Mouse (Mus musculus) midbrain, postnatal 0 days (tissue): ENCODE measurements around the gene Nfic. TPM values are rescaled to one million over a fixed set of nuclear protein-coding genes. Genes with fewer than 3 reads are reported as not detected.

Source experiments
- ATAC-seq: fragments of 200-750 bp; cut with Nextera tagmentation; 2 replicates; pipeline ENCODE4 v1.8.0; 2017; ENCODE audit warnings: moderate number of reproducible peaks, mild to moderate bottlenecking, moderate TSS enrichment, moderate library complexity; ENCODE audit not compliant: low FRiP score
- DNase-seq: peaks from one replicate; pipeline ENCODE4 v3.0.0-alpha.2; 2015; ENCODE audit warnings: low spot score
- H3K27ac ChIP-seq: fragments of 300-500 bp; sonication (generic); 2 replicates; pipeline ENCODE4 v1.5.1; 2014; ENCODE audit warnings: low read depth, mild to moderate bottlenecking, low read length, mixed read lengths
- H3K27me3 ChIP-seq: fragments of 300-500 bp; sonication (generic); 2 replicates; pipeline ENCODE4 v1.6.1; 2014; ENCODE audit warnings: low read length, control low read depth, mixed read lengths; ENCODE audit not compliant: insufficient read depth
- H3K36me3 ChIP-seq: fragments of 300-500 bp; sonication (generic); 2 replicates; pipeline ENCODE4 v1.6.1; 2014; ENCODE audit warnings: low read length, control low read depth, mixed read lengths; ENCODE audit not compliant: insufficient read depth
- H3K4me1 ChIP-seq: fragments of 300-500 bp; sonication (generic); 2 replicates; pipeline ENCODE4 v1.6.1; 2014; ENCODE audit warnings: mild to moderate bottlenecking, control low read depth, antibody characterized with exemption, low read length, mixed read lengths; ENCODE audit not compliant: insufficient read depth
- H3K4me2 ChIP-seq: fragments of 300-500 bp; sonication (generic); 2 replicates; pipeline ENCODE4 v1.6.1; 2014; ENCODE audit warnings: low read depth, mild to moderate bottlenecking, low read length, mixed read lengths; ENCODE audit not compliant: poor library complexity, severe bottlenecking
- H3K4me3 ChIP-seq: fragments of 300-500 bp; sonication (generic); 2 replicates; pipeline ENCODE4 v1.5.1; 2014; ENCODE audit warnings: low read depth, mild to moderate bottlenecking, low read length, moderate library complexity
- H3K9ac ChIP-seq: fragments of 300-500 bp; sonication (generic); replicated peaks from 2 replicates; pipeline ENCODE4 v1.6.1; 2014; ENCODE audit warnings: mild to moderate bottlenecking, low read length, moderate library complexity, mixed read lengths; ENCODE audit not compliant: poor library complexity, severe bottlenecking
- H3K9me3 ChIP-seq: fragments of 300-500 bp; sonication (generic); 2 replicates; pipeline ENCODE4 v1.6.1; 2016; ENCODE audit warnings: low read length, control low read depth
- CTCF ChIP-seq: IDR thresholded peaks from 2 replicates; pipeline ENCODE4 v1.5.1; 2016; ENCODE audit warnings: antibody characterized with exemption, mild to moderate bottlenecking
- WGBS: fragments of 180-500 bp; shearing (Covaris S2); extraction: QIAGEN DNeasy Blood & Tissue Kit; methylation state at CpG from one replicate; pipeline ENCODE4 v1.1.7; 2014; 5-methylcytosine and 5-hydroxymethylcytosine counted together
- polyA plus RNA-seq: library from polyadenylated mRNA; unstranded; fragments of >200 nt; fragmentation: Nextera tagmentation; extraction: Ambion mirVana; gene quantifications from 2 replicates; pipeline ENCODE4 v1.2.1, GENCODE M21; 2015
- total RNA-seq: library from RNA; depleted of rRNA; stranded (reverse); fragments of >200 nt; gene quantifications from 2 replicates; pipeline ENCODE4 v1.2.3, GENCODE M21; 2014

Gene Nfic
- total and polyA plus RNA-seq, 2 experiments from 2014 or later = 17.4 to 19.1 TPM

GRCm38 (mm10) chr10:81495151-81495550 is 39.7 kb upstream of the Nfic start:
- H3K9me3 ChIP-seq = no peaks in the 10 kb centered on the region
- H3K36me3 ChIP-seq = peaks cover 28% of the 10 kb centered on the region
- no peaks in the 10 kb centered on the region for H3K27me3 ChIP-seq
- H3K27ac ChIP-seq = no peak overlapping the region; the same call in 1 of the 2 replicates
- H3K4me3 ChIP-seq = peak overlapping the region; percentile 69
- WGBS = 74% methylated on average over 6 of the region's 6 CpGs
- TF ChIP-seq CTCF = no peak
- peak overlapping the region; percentile 83 for H3K9ac ChIP-seq
- ATAC-seq (no peak), DNase-seq (no peak)
- peaks cover 6% of the 10 kb centered on the region; the same call in 1 of the 2 replicates for H3K4me1 ChIP-seq
- H3K4me2 ChIP-seq = peak overlapping the region; percentile 91

GRCm38 (mm10) chr10:81494260-81495041 is 39.0 kb upstream of the Nfic start:
- Histone ChIP-seq H3K9ac (no peak overlapping the region), H3K4me2 (0 out of 2 replicates have a peak overlapping the region, but pooled peaks have one; percentile 91), H3K4me1 (peaks cover 6% of the 10 kb centered on the region; the same call in 1 of the 2 replicates), H3K4me3 (peak overlapping the region; percentile 69; the same call in 1 of the 2 replicates), H3K9me3 (no peaks in the 10 kb centered on the region), H3K27me3 (no peaks in the 10 kb centered on the region), H3K36me3 (peaks cover 35% of the 10 kb centered on the region), H3K27ac (no peak overlapping the region)
- ATAC-seq = no peak
- WGBS = 94% methylated on average over 11 of the region's 11 CpGs
- no peak for DNase-seq
- no peak for TF ChIP-seq CTCF

GRCm38 (mm10) chr10:81493601-81494220 is 38.3 kb upstream of the Nfic start:
- 91% methylated on average over 8 of the region's 8 CpGs for WGBS
- H3K36me3 ChIP-seq = peaks cover 40% of the 10 kb centered on the region
- H3K9me3 ChIP-seq = no peaks in the 10 kb centered on the region
- peak; percentile 51 for TF ChIP-seq CTCF
- DNase-seq = no peak
- no peak overlapping the region for H3K27ac ChIP-seq
- no peak overlapping the region for H3K9ac ChIP-seq
- peaks cover 6% of the 10 kb centered on the region; the same call in 1 of the 2 replicates for H3K4me1 ChIP-seq
- no peaks in the 10 kb centered on the region for H3K27me3 ChIP-seq
- ATAC-seq = no peak
- no peak overlapping the region for H3K4me3 ChIP-seq
- H3K4me2 ChIP-seq = no peak overlapping the region

GRCm38 (mm10) chr10:81492606-81493240 is 37.3 kb upstream of the Nfic start:
- DNase-seq (no peak), ATAC-seq (no peak)
- Histone ChIP-seq H3K9me3 (no peaks in the 10 kb centered on the region), H3K27ac (no peak overlapping the region), H3K4me1 (peaks cover 6% of the 10 kb centered on the region; the same call in 1 of the 2 replicates), H3K4me2 (no peak overlapping the region), H3K9ac (no peak overlapping the region), H3K36me3 (peaks cover 50% of the 10 kb centered on the region), H3K27me3 (no peaks in the 10 kb centered on the region), H3K4me3 (no peak overlapping the region)
- 91% methylated on average over 11 of the region's 11 CpGs for WGBS
- TF ChIP-seq CTCF = no peak

- Histone ChIP-seq H3K4me2 (no peak overlapping the region), H3K4me1 (peaks cover 6% of the 10 kb centered on the region; the same call in 1 of the 2 replicates), H3K27me3 (no peaks in the 10 kb centered on the region), H3K9ac (no peak overlapping the region), H3K9me3 (no peaks in the 10 kb centered on the region), H3K4me3 (no peak overlapping the region), H3K36me3 (peaks cover 63% of the 10 kb centered on the region), H3K27ac (no peak overlapping the region)
- 90% methylated on average over 9 of the region's 9 CpGs for WGBS
- ATAC-seq = no peak
- no peak for TF ChIP-seq CTCF
- DNase-seq = no peak
Observed at GRCm38 (mm10) chr10:81491018-81491417, 35.6 kb upstream of the Nfic start.
